Mouse (Mus musculus) right cerebral cortex, adult 2 months (tissue): ENCODE data around the gene Ppp1r15b.
A peak's percentile ranks its signal among the peaks of the same experiment; 100 is the strongest.

Source experiments
- DNase-seq, 2 experiments: peaks; one replicate each; pipeline ENCODE4 v3.0.0; 2021 to 2022; ENCODE audit warnings: low spot score in 2 of 2

The Ppp1r15b gene

DNA sequence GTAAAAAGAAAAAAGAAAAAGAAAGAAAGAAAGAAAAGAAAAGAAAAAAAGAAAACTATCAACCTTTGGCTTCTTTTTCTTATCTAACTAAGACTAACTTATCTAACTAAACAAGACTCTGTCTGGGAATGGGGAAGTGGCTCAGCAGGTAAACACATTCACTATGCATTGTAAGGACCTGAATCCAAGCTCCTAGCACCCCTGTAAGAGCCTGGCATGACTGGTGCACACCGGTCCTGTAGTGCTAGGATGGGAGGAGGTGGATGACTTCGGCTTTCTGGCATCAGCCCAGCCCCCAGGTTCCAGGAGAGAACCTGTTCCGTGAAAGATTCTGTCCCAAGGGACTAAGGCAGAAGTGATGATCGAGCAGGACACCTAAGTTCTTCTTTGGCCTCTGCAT, 30.6 kb downstream of the Ppp1r15b start:
- DNase-seq: no peak

DNA sequence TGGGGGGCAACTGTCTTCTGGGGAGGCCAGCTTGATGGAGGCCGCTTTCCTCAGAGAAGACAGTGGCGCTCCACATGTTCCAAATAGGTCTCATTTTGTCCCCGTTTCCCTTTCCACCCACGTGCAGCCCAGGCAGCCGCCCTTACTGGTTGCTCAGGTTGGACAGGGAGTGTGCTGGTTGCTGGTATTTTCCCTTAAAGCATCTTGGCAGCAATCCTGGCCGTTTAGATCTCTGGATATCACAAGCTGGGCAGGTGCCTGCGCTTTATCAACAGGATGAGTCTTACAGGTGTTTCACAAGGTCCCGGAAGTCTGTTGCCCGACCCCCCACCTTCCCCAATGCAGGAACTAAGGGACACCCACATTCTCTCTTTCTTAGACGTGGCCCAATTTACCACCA, 31.1 kb downstream of the Ppp1r15b start:
- DNase-seq: no peak

DNA sequence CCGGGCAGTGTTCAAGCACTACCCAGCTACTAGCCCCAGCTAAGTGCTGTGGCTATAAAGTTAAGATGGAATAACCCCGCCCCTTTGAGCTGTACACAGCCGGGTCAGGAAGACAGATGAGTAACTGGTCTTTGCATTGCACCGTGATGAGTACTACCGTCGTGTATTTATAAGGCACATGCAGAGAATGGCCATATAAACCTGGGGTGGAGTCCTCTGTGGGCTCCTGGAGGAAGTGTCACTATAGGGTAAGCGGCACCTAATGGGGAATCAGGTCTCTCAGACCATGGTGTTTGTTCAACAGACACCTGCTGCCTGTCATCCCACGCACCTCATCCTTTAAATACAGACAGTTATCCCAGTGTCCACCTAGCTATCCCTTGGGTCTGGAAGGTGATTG, 32.0 kb downstream of the Ppp1r15b start:
- DNase-seq: no peak

DNA sequence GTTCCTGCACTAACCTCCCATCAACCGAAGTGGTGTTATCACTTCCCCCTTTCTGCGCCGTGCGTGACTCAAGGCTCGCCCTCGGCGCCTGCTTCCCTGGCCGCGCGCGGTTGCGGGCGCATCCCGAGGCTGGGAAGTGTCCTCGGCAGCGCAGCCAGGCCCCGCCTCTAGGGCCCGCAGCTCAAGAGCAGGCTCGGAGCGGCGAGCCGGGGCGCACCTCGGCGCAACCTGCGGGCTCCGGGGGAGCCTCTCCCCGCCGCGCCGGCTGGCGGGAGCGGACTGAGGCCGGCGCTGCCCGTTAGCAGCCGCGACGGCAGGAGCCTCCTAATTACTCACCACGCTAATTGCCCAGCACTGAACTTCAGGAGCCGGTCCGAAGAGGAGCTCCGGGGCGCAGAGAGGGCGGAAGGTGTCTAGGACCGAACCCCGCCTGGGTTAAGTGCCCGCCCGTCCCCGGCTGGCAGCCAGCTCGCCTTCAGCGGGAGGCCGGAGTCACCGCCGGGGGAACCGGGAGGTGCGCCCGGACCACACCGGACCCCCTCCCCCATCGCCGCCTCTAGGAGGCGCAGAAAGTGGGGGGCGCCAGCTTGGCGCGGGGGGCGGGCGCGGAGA, 33.0 kb downstream of the Ppp1r15b start, which contains the start of gene Plekha6:
Gene Plekha6 (plus strand): TSS at position 391 of the 612 bp plus-strand sequence.
- no peak for DNase-seq

DNA sequence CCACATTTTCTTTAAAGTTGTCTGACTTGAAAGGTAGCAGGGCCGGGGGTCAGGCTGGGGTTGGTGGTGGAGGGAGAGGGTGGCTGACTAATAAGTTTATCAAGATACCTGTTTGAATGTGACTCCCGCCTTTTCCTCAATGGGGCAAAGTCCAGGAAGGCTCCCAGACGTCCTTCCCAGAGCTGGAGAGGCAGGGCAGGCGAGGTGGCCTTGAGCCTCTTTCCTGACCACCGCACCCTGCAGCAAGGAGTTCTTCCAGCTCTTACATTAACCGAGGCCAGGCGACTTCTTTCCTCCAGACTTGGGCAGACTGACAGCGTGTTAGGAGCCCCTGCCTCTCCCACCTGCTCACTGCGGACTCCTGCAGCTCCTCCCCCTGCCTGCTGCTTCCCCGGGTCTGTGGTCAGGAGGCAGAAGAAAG, 33.7 kb downstream of the Ppp1r15b start:
- no peak for DNase-seq

DNA sequence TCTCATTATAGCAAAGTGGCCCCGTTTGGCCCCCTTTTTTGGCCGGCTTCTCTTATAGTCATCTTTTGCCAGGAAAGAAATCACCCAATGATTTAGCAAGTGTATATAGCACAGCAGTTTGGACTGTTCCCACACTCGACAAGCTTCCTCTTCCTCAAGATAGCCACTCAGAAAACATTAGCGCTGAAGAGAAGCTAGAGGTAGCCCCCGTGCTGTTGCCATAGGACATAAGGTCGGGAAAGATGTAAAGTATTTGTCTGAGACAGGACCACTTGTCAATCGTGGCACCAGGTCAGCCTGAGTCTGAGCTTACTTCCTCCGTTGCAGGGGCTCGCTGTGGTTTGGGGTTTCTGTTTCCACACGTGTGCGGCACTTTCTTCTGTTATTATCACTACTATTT, 34.2 kb downstream of the Ppp1r15b start:
- no peak for DNase-seq

DNA sequence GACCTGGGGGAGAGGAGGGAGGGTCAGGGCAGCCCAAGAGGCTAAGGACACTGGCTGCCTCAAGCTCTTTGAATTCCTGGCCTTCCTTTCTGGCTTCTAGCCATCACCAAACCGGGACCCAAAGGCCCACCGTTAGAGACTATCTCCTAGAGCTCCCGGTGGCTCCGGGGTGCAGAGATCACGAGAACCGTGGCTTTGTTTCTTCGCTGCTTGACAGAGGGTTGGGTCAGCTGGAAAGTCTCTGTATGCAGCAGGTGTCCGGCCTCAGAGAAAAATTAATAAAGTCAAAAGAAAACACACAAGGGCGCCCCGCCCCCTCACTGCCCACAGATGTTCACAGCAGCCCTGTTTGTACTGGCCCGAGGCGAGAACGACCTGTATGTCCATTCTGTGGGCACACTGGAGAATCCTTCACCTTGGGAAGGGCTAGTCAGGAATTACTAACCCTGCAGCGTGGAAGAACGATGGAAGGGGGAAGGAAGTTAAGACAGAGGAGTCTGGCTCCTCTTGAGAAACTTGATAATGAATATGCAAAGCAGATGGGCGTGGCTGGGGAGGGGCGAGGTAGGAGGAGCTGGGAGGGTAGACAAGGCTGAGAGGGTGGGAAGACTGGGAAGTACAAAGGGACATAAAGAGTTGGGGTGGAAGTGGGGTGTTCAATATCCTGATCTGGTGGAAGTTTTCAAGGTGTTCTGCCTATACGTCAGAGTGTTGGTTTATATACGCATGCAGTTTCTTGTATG, 37.5 kb downstream of the Ppp1r15b start:
- no peak for DNase-seq

DNA sequence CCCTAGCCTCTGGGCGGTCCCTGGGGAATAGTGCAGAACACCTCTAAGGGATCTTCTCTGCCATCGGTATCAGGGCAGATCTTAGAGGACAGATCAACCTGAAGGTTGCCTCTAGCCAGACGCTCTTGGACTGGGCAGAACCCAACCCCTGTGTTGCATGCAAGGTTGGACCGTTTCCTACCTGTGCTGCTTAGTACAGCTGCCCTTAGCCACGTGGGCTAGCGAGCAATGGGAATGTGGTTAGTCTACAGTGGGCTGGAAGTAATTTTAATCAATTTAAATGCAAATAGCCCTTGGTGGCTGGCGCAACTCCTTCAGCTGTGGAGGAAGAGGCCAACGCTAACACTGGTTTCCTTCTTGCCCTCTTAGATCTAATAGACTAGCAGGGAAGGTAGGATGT, 39.3 kb downstream of the Ppp1r15b start:
- DNase-seq: no peak

DNA sequence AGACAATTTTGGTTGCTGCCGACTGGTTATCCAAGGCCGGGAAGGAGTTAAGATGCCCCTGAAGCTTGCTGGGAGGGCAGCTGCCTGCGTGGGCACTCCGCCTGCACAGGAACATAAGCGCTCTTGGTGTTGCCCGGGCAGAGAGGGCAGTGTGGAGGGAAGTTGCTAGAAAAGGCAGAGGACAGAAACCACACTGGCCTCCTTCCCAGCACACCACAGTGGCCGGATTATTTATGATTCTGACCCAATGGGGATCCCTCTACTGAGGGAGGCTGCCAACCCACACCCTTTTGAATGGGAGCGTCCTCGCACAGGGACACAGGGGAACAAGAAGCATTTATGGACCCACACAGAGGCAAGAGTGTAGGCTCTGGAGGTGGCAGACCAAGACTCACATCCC, 40.4 kb downstream of the Ppp1r15b start:
- DNase-seq: no peak

DNA sequence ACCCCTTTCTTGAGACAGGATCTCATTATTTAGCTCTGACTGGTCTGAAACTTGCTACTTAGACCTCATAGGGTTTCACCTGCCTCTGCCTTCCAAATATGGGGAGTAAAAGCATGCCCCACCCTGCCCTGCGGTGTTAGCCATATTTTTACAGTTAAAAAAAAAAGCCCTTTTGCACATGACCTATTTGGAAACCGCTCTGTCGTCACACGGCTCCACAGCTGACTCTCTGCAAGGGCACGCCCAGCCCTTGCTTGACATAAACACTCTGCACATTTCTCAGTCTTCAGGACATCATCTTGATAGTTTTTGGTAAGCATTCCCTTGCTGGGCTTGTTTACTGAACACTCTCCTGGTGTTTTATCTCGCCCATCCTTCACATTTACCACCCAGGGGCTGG, 44.2 kb downstream of the Ppp1r15b start:
- no peak for DNase-seq

DNA sequence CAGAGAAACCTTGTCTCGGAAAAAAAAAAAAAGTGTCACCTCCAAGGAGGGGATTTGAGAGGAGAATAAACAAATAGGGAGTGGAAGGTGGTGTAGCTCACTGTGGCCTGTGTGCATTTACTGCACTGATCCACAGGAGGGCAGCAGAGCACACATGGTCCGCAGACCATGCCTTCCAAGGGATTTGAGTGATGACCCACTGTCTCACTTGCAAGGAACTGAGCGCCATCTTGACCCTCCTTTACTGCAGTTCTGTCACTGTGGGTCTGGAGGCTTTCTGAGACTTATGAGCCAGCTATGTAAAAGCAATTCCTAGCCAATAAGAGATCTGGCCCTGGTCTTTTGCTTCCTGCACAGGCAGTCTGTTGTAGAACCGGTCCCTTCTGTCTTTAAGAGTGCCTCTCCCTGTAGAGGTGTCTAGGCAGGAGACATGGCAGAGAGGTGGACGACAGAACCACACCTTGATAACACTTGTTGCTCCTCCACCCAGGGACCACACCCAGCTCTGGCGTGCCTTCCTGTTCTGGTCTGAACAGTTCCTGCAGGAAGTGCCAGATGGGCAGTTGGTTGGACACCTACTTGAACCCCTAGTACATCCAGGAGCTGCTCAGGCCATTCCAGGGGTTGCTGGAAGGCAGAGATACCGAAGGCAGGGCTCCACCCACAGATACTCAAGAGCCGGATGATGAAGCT, 46.7 kb downstream of the Ppp1r15b start:
- DNase-seq: peak; percentile 40 to 72

DNA sequence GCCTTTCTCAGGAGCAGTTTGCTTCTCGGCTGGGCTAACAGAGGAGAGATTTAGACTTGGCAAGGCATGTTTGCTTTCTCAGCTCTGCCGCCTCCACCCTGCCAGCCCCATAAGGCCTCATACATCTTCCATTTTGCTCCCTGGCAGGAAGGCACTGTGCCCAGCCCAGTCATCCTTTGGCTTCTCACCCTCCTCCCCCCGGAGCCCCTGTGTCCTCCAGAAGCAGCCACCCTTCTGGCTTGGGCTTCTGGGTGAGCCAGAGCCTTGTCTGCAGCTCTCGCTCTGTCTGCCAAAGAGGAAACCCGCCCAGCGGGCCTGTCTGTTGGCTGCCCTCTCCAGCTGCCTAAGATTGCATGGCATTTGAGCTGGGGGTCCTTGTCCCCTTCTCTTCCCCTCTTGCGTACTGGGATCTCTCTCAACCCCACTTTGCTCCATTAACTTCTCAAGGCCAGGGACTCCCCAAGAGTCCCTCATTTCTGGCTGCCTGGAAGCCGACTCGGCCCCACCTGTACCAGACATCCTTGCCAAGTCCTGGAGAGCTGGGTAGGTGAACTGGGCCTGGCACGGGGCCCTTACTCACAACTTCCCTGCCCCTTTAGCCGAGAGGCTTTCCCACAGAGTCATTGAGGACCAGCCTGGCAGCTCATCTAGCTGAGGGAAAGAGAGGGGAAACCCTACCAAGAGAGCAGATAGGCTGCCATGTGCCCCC, 47.9 kb downstream of the Ppp1r15b start:
- peak; percentile 50 to 62 for DNase-seq

DNA sequence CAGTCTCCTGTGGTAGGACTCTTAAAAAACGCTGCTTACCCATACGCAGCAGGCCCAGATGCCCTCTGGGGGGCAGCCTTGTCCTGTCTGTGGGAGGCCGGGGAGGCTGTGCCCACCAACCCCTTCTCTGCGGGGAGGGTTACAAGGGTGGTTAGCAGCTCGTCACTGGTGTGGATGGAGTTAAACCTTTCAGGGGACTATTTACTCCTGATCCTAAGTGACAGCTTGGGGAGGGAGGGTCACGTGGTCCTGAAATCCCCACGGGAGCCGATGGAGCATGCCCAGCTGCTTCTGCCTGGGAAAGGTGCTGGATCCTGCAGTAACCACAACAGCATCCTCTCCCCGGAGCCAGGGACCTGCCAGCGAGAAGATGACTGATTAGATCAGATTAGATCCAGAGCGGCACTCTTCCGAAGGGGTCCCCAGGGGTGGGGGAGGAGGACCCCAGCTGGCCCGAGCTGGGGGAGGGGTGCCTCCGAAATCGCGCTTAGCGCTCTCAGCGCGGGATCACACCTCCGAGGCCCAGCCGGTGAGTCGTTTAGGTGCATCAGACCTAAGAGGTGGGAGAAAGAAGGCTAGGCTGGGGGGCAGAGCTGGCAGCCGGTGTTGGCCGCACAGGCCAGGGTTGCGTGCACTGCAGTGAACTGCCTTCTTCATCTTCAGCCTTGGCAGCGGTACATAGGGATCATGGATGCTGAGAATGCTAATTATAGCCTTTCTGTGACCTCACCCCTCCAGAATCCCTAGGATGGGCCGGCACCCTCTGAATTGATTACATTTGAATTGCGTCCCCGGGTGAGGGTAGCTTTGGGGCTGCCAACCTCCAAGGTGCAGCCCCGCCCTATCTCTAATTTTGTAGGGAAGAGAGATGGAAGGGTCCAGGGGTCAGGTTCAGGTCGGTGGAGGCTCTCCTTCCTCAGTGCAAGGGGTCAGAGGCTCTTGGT, 50.4 kb downstream of the Ppp1r15b start:
- DNase-seq: peak; percentile 81 to 85

DNA sequence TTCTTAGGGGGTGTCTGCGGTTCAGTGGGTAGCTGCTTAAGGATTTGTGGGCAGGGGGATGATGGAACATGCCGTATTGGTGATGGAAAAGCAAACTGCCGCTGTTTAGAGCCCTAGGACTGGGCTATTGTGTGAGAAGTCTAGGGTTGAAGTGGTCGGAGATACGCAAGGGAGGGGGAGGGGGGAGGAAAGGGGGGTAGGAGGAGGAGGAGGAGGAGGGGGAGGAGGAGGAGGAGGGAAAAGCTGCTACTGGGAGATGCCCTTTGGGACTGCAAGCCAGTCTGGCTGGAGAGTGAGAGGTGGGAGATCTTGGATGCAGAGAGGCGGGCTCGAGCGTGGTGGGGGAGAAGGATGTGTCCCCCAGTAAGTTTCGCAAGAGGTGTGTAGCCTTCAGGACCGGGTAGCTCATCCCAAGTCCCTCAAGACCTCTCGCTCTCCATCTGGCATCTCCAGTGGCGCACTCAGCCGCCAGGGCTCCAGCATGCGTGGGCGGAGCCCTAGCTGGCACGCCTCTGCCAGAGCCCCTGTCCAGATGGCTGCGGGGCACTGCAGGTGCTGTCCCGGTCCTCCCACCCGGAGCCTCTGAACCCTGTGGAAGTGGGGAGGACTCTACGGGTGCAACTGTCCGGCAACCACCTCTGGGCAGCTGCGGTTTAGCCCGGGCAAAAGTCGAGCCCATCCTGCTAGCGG, 51.2 kb downstream of the Ppp1r15b start:
- DNase-seq: peak; percentile 60 to 76

DNA sequence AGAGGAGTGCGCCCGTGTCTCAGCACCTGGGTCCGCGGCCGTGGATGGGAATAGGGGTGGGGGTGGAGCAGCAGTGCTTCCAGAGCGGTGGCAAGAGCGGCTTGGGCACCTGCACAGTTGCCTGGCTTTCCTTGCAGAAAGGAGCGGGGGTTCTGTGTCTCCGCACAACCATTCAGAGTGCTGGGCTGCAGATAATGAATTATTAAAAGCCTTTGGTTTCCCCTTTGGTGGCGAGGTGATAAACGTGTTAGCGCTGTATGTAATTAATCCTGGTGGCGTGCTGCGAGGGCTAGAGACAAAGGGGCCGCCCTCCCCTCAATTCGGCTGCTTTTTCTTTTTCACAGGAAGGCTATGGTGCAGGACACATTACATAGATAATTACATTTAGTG, 51.8 kb downstream of the Ppp1r15b start:
- no peak for DNase-seq

DNA sequence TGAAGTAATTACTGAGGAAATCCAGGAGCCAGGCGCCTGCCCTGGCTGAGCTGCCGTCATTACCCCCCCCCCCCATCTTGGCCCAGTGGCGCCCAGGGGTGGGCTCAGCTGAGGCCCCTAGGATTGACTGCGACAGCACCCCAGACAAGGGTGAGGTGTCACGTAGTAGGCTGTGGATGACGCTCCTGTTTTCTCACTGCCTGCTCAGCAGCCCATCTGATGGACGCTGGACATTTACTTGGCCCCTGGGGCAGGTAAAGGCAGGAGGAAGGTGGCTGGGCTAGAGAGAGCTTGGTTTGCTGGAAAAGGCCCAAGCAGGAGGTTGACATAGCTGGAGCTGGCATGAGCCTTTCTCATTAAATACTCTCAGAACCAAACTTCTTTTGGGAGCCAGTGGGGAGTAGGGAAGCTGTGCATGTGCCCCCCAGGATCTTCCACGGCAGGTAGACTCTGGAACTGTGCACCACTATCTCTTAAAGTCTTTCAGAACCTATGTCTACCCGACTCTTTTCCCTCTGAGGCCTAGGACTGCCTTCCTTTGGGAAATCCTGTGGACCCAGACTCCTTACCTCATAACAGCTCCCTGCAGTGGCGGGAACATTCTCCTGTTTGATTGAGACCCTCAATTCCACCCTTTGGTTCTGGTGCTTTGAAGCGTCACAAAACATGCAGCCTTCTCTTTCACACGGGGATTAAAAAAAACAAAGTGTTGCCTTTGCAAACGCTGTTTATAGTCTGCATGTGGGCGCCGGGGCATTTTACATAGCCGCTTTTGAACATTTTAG, 52.4 kb downstream of the Ppp1r15b start:
- peak; percentile 27 to 37 for DNase-seq

DNA sequence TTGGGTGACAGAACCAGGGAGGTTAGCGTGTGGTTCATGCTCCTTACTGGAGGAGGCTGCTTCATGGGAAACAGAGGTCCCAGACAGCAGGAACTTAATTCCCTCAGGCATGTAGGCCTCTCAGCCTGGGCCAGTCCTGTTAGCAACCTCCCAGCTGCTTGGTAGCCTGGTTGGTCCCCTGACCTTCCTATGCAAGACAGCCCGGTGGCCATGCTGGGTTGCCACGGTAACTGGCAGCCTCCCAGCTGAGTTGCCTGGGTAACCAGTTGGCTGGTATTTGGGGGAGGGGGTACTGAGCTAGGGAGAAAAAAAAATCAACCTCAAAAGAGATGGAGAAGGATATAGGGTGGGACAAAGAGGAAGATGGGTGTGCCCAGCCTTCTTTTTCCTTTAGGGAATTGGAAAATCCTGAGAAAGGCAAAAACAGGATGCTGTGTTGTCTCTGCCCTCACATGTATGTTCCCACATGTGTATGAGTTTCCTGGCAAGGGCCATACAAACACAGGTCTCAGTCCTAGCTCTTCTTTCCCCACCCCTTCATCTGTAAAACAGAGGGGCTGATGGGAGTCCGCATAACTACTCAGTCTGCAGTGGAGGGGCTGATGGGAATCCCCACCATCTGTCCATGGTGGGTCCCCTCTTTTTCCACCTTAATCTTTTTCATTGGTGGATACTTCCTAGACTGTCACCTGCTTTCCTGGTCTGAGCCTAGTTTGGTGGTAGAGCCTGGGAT, 57.2 kb downstream of the Ppp1r15b start:
- DNase-seq: no peak

DNA sequence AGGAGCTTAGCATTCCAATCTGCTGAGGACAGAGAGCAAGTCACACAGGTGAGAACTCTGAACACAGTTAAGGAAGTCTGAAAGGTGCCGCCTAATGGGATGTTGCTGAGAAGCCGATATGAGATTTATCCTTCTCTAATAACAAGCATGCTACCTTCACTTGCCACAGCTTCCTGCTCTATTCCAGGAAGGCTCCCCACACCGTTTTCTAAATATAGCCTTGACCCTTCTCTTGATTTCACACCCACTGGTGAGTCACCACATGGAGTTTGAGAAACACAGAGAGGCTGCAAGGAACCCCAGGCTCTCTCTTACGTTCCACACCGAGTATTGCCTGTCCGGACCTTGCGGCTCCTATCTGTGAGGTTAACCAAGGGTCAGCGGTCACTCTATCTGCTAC, 57.8 kb downstream of the Ppp1r15b start:
- no peak for DNase-seq
